Mouse (Mus musculus): Measurements from ENCODE around the gene Pnma1. TPM values are rescaled to one million over a fixed set of nuclear protein-coding genes. Genes with fewer than 3 reads are reported as not detected.

Pnma1 gene
- polyA plus RNA-seq, 1 experiment = 3.2 TPM

GRCm38 (mm10) chr12:84176886-84177765 is 28.8 kb upstream of the Pnma1 start:
- DNase-seq (ENCODE audit: low read depth) = peak; percentile 43
- no peak for TF ChIP-seq POLR2A (IDR thresholded peaks at IDR 0.05; ENCODE audit: borderline replicate concordance, extremely low read depth, insufficient read depth, insufficient read length, poor library complexity, severe bottlenecking)

DNA sequence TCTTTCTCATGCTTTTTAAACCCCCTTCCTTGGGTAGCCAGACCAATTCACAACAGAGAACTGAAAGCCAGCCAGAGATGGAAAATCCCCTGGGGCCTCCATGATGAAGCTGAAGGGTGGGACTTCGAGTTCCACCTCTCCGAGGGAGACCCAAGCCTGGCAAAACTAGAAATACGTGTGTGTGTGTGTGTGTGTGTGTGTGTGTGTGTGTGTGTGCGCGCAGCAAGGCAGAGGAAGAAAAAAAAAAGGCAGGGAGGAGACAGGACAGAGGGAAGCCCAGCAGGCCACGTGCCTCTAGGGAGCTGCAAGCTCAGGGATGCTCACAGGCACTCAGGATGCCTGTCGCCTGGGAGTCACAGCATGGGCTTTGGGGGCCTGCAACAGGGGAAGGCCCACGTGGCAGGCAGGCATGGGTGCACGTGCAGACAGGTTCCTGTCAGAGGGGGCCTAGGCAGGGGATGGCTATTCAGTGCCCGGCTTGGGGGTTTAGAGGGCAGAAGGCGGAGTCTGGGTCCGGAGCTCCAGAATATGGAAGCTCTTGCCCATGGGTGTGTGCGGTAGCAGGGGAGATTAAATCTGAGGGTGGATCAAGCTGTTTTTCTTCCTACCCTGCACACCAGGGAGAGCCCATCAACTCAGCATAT is 28.0 kb upstream of the Pnma1 start:
- peak; percentile 78 for DNase-seq (ENCODE audit: low read depth)
- TF ChIP-seq POLR2A (IDR thresholded peaks at IDR 0.05; ENCODE audit: borderline replicate concordance, extremely low read depth, insufficient read depth, insufficient read length, poor library complexity, severe bottlenecking) = no peak
- TF ChIP-seq CTCF (IDR thresholded peaks at IDR 0.05; ENCODE audit: borderline replicate concordance, extremely low read depth, insufficient read depth, insufficient read length) = no peak

DNA sequence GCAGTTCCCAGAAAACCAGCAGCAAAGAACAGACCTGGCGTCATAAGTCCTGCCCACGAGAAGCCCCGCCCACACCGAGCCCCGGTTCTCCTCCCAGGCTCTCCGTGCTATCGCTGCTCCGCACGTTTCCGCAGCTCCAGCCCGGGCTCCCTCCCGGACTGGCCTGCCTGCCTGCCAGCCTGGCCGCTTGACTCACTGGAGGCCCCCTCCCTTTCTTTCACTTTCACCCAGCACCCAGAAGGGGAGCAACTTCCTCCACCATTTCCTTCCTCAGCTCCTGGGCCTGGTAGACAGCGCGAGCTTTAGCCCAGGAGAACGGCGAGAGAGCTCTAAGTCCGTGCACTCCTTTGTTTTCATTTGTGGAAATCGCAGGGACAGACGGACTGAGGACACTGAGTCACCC is 27.4 kb upstream of the Pnma1 start:
- TF ChIP-seq POLR2A (IDR thresholded peaks at IDR 0.05; ENCODE audit: borderline replicate concordance, extremely low read depth, insufficient read depth, insufficient read length, poor library complexity, severe bottlenecking) (peak; percentile 35; the same call in 1 of the 2 replicates), CTCF (IDR thresholded peaks at IDR 0.05; ENCODE audit: borderline replicate concordance, extremely low read depth, insufficient read depth, insufficient read length) (no peak)
- DNase-seq (ENCODE audit: low read depth) = peak; percentile 92

GRCm38 (mm10) chr12:84174871-84175270 is 26.6 kb upstream of the Pnma1 start:
- no peak for DNase-seq (ENCODE audit: low read depth)
- TF ChIP-seq CTCF (IDR thresholded peaks at IDR 0.05; ENCODE audit: borderline replicate concordance, extremely low read depth, insufficient read depth, insufficient read length) (no peak), POLR2A (IDR thresholded peaks at IDR 0.05; ENCODE audit: borderline replicate concordance, extremely low read depth, insufficient read depth, insufficient read length, poor library complexity, severe bottlenecking) (no peak)

- TF ChIP-seq POLR2A (IDR thresholded peaks at IDR 0.05; ENCODE audit: borderline replicate concordance, extremely low read depth, insufficient read depth, insufficient read length, poor library complexity, severe bottlenecking) = no peak
- no peak for TF ChIP-seq CTCF (IDR thresholded peaks at IDR 0.05; ENCODE audit: borderline replicate concordance, extremely low read depth, insufficient read depth, insufficient read length)
- no peak for DNase-seq (ENCODE audit: low read depth)
Observed at GRCm38 (mm10) chr12:84174190-84174811, 26.0 kb upstream of the Pnma1 start.

- no peak for DNase-seq (ENCODE audit: low read depth)
- TF ChIP-seq CTCF (IDR thresholded peaks at IDR 0.05; ENCODE audit: borderline replicate concordance, extremely low read depth, insufficient read depth, insufficient read length) (no peak), POLR2A (IDR thresholded peaks at IDR 0.05; ENCODE audit: borderline replicate concordance, extremely low read depth, insufficient read depth, insufficient read length, poor library complexity, severe bottlenecking) (no peak)
Observed at GRCm38 (mm10) chr12:84173309-84173915, 25.1 kb upstream of the Pnma1 start.

DNA sequence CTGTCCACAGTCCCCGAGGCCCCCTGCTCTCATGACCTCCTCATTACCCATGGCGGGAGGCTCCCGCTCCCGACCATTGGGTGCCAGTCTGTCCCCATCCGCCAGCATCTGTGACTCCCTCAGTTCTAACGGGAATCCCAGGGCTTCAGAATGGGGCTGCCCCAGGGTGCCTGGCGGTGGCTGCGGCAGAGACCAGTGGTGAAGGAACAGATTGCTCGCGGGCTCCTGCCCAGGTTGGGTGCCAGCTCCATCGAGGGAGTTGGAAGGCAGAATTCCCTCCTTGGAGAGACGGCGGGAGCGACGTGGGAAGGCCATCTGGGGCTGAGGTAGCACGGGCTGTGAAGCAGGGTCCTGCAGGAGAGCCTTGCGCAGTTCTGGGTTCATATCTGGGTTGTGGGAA is 24.6 kb upstream of the Pnma1 start:
- DNase-seq (ENCODE audit: low read depth) = peak; percentile 41
- TF ChIP-seq CTCF (IDR thresholded peaks at IDR 0.05; ENCODE audit: borderline replicate concordance, extremely low read depth, insufficient read depth, insufficient read length) = no peak

DNA sequence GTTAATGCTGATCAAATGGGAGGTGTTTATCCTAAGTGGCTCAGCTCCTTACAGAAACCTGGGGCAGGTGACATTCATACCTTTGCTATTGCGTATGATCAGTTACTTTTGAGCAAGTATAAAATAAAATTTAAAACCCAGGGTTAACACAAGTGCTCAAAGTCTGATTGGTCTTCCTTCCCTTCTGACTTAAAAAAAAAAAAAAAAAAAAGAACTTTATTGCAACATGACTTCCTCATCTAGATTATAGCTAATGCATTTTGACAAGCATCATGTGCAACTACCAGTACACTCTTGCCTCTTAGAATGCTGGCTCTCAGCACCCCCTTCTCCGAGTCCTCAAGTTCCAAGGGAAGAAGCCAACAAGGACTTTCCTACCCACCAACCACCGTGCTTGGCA is 23.9 kb upstream of the Pnma1 start:
- no peak for TF ChIP-seq CTCF (IDR thresholded peaks at IDR 0.05; ENCODE audit: borderline replicate concordance, extremely low read depth, insufficient read depth, insufficient read length)
- no peak for TF ChIP-seq POLR2A (IDR thresholded peaks at IDR 0.05; ENCODE audit: borderline replicate concordance, extremely low read depth, insufficient read depth, insufficient read length, poor library complexity, severe bottlenecking)

DNA sequence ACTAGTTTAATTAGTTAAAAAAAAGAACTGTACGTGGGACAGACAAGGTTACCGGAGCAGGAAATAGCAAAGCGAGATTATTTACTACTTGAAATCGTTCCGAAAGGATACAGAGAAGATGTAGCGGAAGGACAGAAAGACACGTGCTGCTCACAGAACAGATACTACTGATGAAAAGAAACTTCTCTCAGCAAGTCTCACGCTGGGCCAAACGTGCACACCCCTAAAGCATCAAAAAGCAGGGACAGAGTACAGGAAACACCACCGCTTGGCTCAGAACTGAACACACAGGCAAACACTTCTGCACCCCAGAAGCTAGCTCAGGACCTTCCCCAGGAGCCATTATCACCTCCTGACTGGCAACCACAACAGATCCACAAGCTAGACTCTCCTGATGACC is 22.3 kb upstream of the Pnma1 start:
- DNase-seq (ENCODE audit: low read depth) = no peak
- TF ChIP-seq CTCF (IDR thresholded peaks at IDR 0.05; ENCODE audit: borderline replicate concordance, extremely low read depth, insufficient read depth, insufficient read length) (no peak), POLR2A (IDR thresholded peaks at IDR 0.05; ENCODE audit: borderline replicate concordance, extremely low read depth, insufficient read depth, insufficient read length, poor library complexity, severe bottlenecking) (no peak)

More for the DNA sequence above, 23.9 kb upstream of the Pnma1 start:
- DNase-seq (ENCODE audit: low read depth) = no peak

GRCm38 (mm10) chr12:84165631-84166373 is 17.5 kb upstream of the Pnma1 start:
- DNase-seq (ENCODE audit: low read depth) = no peak

More at GRCm38 (mm10) chr12:84165631-84166373, 17.5 kb upstream of the Pnma1 start:
- TF ChIP-seq CTCF (IDR thresholded peaks at IDR 0.05; ENCODE audit: borderline replicate concordance, extremely low read depth, insufficient read depth, insufficient read length) = no peak
- TF ChIP-seq POLR2A (IDR thresholded peaks at IDR 0.05; ENCODE audit: borderline replicate concordance, extremely low read depth, insufficient read depth, insufficient read length, poor library complexity, severe bottlenecking) = no peak
